ENCODE assay signal across 8 mouse cellular contexts in genomic region chr1:193255488-193256288, GRCm38 (mm10). TPM values are rescaled to one million over a fixed set of nuclear protein-coding genes. Genes with fewer than 3 reads are reported as not detected.
DNase-seq lines count a peak whose midpoint lies in the region; ATAC-seq lines count a peak whose summit lies in the region.

No protein-coding gene starts in this region.

- intact Hi-C loops in left cerebral cortex, postnatal 14 days (cut with DNase I), result loop anchor here (1.0 to 5.0 kb wide), 3 partner anchors 67 to 121 kb away; no protein-coding TSS in a partner anchor

- peak; percentile 81 for ATAC-seq in inflammation-experienced regulatory T-cells, adult 6 months
- ATAC-seq in megakaryocyte-erythroid progenitor cell, adult 5-6 weeks (replicated peaks; ENCODE audit: low FRiP score, low TSS enrichment, poor library complexity, severe bottlenecking), result 0 out of 2 replicates have a peak, but pooled peaks have one; percentile 57

- DNase-seq in gastrocnemius, adult 18-20 months (ENCODE audit: low spot score), result peak; percentile 79
- DNase-seq in gastrocnemius, postnatal 25 days, result no peak
- DNase-seq in cerebellum, adult 9-10 months, result peak; percentile 87
- DNase-seq in frontal cortex, postnatal 25 days (ENCODE audit: low spot score in 2 of 2), result peak; percentile 50 to 68
- DNase-seq in left cerebral cortex, postnatal 14 days (ENCODE audit: low spot score in 2 of 2), result peak; percentile 62 to 81
- peak; percentile 50 to 65 for DNase-seq in spleen, postnatal 36 days (ENCODE audit: low spot score in 2 of 2)

RNA-seq across cellular contexts. Expression of gene Hsd11b1, which starts 8.2 kb away (rescaled TPM):
- total RNA-seq in gastrocnemius, adult 18-20 months (2021), result 1 to 10 TPM; 5.3 to 9.5 TPM
- 1 to 10 TPM; 6.3 to 7.9 TPM for total RNA-seq in gastrocnemius, postnatal 25 days (2021)
- 100 to 1,000 TPM; 137 to 252 (median 149) TPM for polyA plus RNA-seq in inflammation-experienced regulatory T-cells, adult 6 months (2017; shearing (Covaris generic))
- 10 to 100 TPM; 24.2 to 31.1 TPM for total RNA-seq in left cerebral cortex, postnatal 14 days (2021)
- not detected in 2 replicates for total RNA-seq in megakaryocyte-erythroid progenitor cell, adult 5-6 weeks (2014; fragmentation: Nextera tagmentation)
- 0.91 TPM in 1 of 2 replicates, not detected in the other for total RNA-seq in megakaryocyte-erythroid progenitor cell, adult 5-6 weeks (2017)

RNA-seq across cellular contexts. Expression of gene G0s2, which starts 17.3 kb away (rescaled TPM):
- 10 to 100 TPM; 10.7 to 19.6 TPM for total RNA-seq in gastrocnemius, adult 18-20 months (2021)
- total RNA-seq in gastrocnemius, postnatal 25 days (2021), result 10 to 100 TPM; 14.8 to 47.8 TPM
- under 1 TPM in 1 of 3 experiments, not detected in 2; 0.79 TPM for polyA plus RNA-seq in inflammation-experienced regulatory T-cells, adult 6 months (2017; shearing (Covaris generic))
- 1 to 10 TPM; 4.9 to 6.5 TPM for total RNA-seq in left cerebral cortex, postnatal 14 days (2021)
- 1.2 TPM in 1 of 2 replicates, not detected in the other for total RNA-seq in megakaryocyte-erythroid progenitor cell, adult 5-6 weeks (2014; fragmentation: Nextera tagmentation)
- not detected in 2 replicates for total RNA-seq in megakaryocyte-erythroid progenitor cell, adult 5-6 weeks (2017)

RNA-seq across cellular contexts. Expression of gene Lamb3, which starts 48.2 kb away (rescaled TPM):
- 1 to 10 TPM; 2.4 to 3.2 TPM for total RNA-seq in gastrocnemius, adult 18-20 months (2021)
- 1 to 10 TPM; 2.0 to 2.7 TPM for total RNA-seq in gastrocnemius, postnatal 25 days (2021)
- polyA plus RNA-seq in inflammation-experienced regulatory T-cells, adult 6 months (2017; shearing (Covaris generic)), result 10 to 100 TPM; 16.6 to 23.0 (median 20.6) TPM
- total RNA-seq in left cerebral cortex, postnatal 14 days (2021), result 1 to 10 TPM; 1.6 to 3.0 TPM
- 0.42 TPM in 1 of 2 replicates, not detected in the other for total RNA-seq in megakaryocyte-erythroid progenitor cell, adult 5-6 weeks (2014; fragmentation: Nextera tagmentation)
- total RNA-seq in megakaryocyte-erythroid progenitor cell, adult 5-6 weeks (2017), result not detected in 2 replicates

RNA-seq across cellular contexts. Expression of gene Traf3ip3, which starts 54.2 kb away (rescaled TPM):
- total RNA-seq in gastrocnemius, adult 18-20 months (2021), result 1 to 10 TPM in 1 of 2 experiments, under 1 TPM in 1; 0.55 to 1.9 TPM
- 1 to 10 TPM; 2.1 to 3.3 TPM for total RNA-seq in gastrocnemius, postnatal 25 days (2021)
- 100 to 1,000 TPM; 208 to 375 (median 335) TPM for polyA plus RNA-seq in inflammation-experienced regulatory T-cells, adult 6 months (2017; shearing (Covaris generic))
- total RNA-seq in left cerebral cortex, postnatal 14 days (2021), result 1 to 10 TPM; 1.6 to 3.1 TPM
- 16.3 and 37.9 TPM in 2 replicates for total RNA-seq in megakaryocyte-erythroid progenitor cell, adult 5-6 weeks (2014; fragmentation: Nextera tagmentation)
- total RNA-seq in megakaryocyte-erythroid progenitor cell, adult 5-6 weeks (2017), result 2.8 and 12.9 TPM in 2 replicates
